Mouse (Mus musculus): ENCODE measurements around the gene Nol7. TPM values are rescaled to one million over a fixed set of nuclear protein-coding genes. Genes with fewer than 3 reads are reported as not detected.

Nol7 gene
- polyA plus RNA-seq, 1 experiment from 2014 or later: 119 TPM

DNA sequence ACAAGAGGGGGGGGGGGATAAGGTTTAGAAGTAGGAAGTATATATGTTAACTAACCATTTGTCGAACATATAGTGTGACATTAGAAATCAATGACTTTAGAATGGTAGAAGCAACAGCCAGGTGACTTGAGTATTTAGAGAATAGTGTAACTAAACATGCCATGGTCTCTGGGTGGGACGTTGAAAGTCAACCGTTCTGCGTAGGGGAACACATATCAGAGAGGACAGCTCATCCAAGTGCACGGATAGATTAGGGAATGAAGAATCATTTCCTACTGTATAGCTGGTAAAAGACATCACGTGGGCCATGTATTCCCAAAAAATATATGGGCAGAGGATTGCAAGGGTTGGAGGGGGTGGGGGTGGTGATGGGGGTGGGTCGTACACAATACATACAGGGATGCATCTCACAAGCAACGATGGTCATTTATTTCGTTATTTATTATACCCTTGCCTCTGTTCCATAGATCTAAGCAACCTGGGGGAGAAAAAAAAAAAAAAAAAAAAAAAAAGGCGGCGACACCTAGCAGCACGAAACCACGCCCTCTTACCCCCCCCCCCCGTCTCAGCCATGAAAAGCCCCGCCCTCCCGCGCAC lies 392 bp upstream of the Nol7 start:
- WGBS: 46% methylated on average over 15 of the region's 17 CpGs
- H3K27ac ChIP-seq (replicated peaks): no peak overlapping the region
- no peaks in the 10 kb centered on the region for H3K4me1 ChIP-seq (replicated peaks; ENCODE audit: control insufficient read depth, insufficient read depth)
- no peaks in the 10 kb centered on the region for H3K9me3 ChIP-seq (ENCODE audit: control insufficient read depth, low read length)
- H3K27me3 ChIP-seq (ENCODE audit: control insufficient read depth, insufficient read depth, low read length): no peaks in the 10 kb centered on the region
- ATAC-seq (ENCODE audit: low FRiP score, low TSS enrichment) (no peak; the same call in 1 of the 2 replicates), DNase-seq (ENCODE audit: low spot score) (no peak)
- TF ChIP-seq EP300 (optimal IDR thresholded peaks at IDR 0.05) (no peak), CTCF (IDR thresholded peaks at IDR 0.05; ENCODE audit: low read depth) (no peak)
- peaks cover 5% of the 10 kb centered on the region; the same call in 1 of the 2 replicates for H3K36me3 ChIP-seq (ENCODE audit: control insufficient read depth, insufficient read depth, low read length)
- H3K9ac ChIP-seq (ENCODE audit: low read length): no peak overlapping the region
- peak overlapping the region; percentile 83 for H3K4me3 ChIP-seq (ENCODE audit: low read depth, low read length)
- no peak overlapping the region; the same call in 1 of the 2 replicates for H3K4me2 ChIP-seq (replicated peaks; ENCODE audit: low read depth)

DNA sequence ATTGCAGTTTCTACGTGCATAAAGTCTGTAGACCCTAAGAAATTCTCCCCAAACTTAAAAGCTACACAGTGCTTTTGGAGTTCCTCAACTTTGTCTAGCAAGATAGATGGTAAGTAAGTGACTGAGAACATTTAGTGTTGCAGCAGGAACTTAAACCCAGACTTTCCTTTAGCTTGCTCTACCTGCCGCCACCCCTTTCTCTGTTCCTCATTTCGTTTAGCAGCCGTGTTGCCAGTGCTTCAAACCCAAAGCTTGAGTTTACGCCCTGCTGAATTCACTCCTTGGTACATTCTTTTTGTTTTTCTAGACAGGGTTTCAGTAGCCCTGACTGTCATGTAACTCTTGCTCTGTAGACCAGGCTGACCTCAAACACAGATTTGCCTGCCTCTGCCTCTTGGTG lies 1.4 kb downstream of the Nol7 start:
- 86% methylated on average over 5 of the region's 5 CpGs for WGBS
- peaks cover 13% of the 10 kb centered on the region for H3K36me3 ChIP-seq (ENCODE audit: control insufficient read depth, insufficient read depth, low read length)
- DNase-seq (ENCODE audit: low spot score) (no peak), ATAC-seq (ENCODE audit: low FRiP score, low TSS enrichment) (no peak)
- H3K4me1 ChIP-seq (replicated peaks; ENCODE audit: control insufficient read depth, insufficient read depth): no peaks in the 10 kb centered on the region
- no peaks in the 10 kb centered on the region for H3K9me3 ChIP-seq (ENCODE audit: control insufficient read depth, low read length)
- H3K27ac ChIP-seq (replicated peaks): no peak overlapping the region
- no peak overlapping the region for H3K4me3 ChIP-seq (ENCODE audit: low read depth, low read length)
- H3K4me2 ChIP-seq (replicated peaks; ENCODE audit: low read depth): no peak overlapping the region; the same call in 1 of the 2 replicates
- TF ChIP-seq EP300 (optimal IDR thresholded peaks at IDR 0.05) (no peak), CTCF (IDR thresholded peaks at IDR 0.05; ENCODE audit: low read depth) (no peak)
- H3K9ac ChIP-seq (ENCODE audit: low read length): no peak overlapping the region
- H3K27me3 ChIP-seq (ENCODE audit: control insufficient read depth, insufficient read depth, low read length): no peaks in the 10 kb centered on the region

DNA sequence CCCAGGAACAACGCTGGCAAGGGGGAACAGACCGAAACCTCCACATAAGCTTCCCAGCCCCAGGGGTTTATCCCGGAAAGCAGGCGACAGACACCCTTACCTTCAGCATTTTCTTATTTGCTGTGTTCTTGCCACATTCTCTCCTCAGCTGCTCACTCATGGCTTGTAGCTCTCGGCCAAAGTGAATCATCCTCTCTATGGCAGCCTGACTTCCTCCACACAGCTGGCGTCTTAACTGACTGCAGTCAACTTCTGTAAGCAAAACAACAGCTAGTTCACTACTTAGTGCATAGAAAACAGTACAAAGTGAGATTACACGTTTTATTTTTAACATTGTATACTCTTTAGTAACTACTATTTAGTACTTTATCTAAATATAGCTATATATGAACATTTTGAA lies 14.1 kb downstream of the Nol7 start:
- TF ChIP-seq CTCF (IDR thresholded peaks at IDR 0.05; ENCODE audit: low read depth) (no peak), EP300 (optimal IDR thresholded peaks at IDR 0.05) (no peak)

DNA sequence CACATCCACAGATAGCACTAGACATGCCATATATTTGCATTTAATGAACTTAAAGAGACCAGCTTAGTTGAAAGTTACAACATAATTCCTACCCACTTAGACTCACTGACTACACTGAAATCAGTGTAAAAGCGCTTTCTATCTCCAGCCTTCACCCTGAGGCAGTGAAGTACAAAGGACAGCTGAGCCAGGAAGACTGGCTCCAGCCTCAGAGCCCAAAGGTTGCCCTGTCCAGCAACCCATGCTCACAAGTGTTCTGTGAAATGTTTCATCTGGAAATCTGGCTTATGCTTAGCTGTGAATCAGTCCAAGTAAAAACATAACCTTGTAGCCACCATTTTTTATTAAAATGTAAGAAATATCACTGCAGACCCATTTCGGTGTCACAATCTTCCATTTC lies 15.4 kb downstream of the Nol7 start:
- peaks cover 14% of the 10 kb centered on the region for H3K36me3 ChIP-seq (ENCODE audit: control insufficient read depth, insufficient read depth, low read length)
- H3K27me3 ChIP-seq (ENCODE audit: control insufficient read depth, insufficient read depth, low read length): no peaks in the 10 kb centered on the region
- H3K4me2 ChIP-seq (replicated peaks; ENCODE audit: low read depth): no peak overlapping the region
- 94% methylated on average over 2 of the region's 2 CpGs for WGBS
- no peak overlapping the region for H3K4me3 ChIP-seq (ENCODE audit: low read depth, low read length)
- H3K9ac ChIP-seq (ENCODE audit: low read length): no peak overlapping the region
- DNase-seq (ENCODE audit: low spot score) (no peak), ATAC-seq (ENCODE audit: low FRiP score, low TSS enrichment) (no peak)
- H3K27ac ChIP-seq (replicated peaks): no peak overlapping the region
- H3K9me3 ChIP-seq (ENCODE audit: control insufficient read depth, low read length): no peaks in the 10 kb centered on the region
- TF ChIP-seq EP300 (optimal IDR thresholded peaks at IDR 0.05) (no peak), CTCF (IDR thresholded peaks at IDR 0.05; ENCODE audit: low read depth) (no peak)
- H3K4me1 ChIP-seq (replicated peaks; ENCODE audit: control insufficient read depth, insufficient read depth): no peaks in the 10 kb centered on the region

More for the DNA sequence above, 14.1 kb downstream of the Nol7 start:
- Histone ChIP-seq H3K9me3 (ENCODE audit: control insufficient read depth, low read length) (no peaks in the 10 kb centered on the region), H3K27me3 (ENCODE audit: control insufficient read depth, insufficient read depth, low read length) (no peaks in the 10 kb centered on the region), H3K27ac (replicated peaks) (no peak overlapping the region), H3K4me3 (ENCODE audit: low read depth, low read length) (no peak overlapping the region), H3K9ac (ENCODE audit: low read length) (no peak overlapping the region), H3K36me3 (ENCODE audit: control insufficient read depth, insufficient read depth, low read length) (peaks cover 14% of the 10 kb centered on the region), H3K4me1 (replicated peaks; ENCODE audit: control insufficient read depth, insufficient read depth) (no peaks in the 10 kb centered on the region), H3K4me2 (replicated peaks; ENCODE audit: low read depth) (no peak overlapping the region)
- ATAC-seq (ENCODE audit: low FRiP score, low TSS enrichment): no peak
- no peak for DNase-seq (ENCODE audit: low spot score)
- 90% methylated on average over 7 of the region's 7 CpGs for WGBS

DNA sequence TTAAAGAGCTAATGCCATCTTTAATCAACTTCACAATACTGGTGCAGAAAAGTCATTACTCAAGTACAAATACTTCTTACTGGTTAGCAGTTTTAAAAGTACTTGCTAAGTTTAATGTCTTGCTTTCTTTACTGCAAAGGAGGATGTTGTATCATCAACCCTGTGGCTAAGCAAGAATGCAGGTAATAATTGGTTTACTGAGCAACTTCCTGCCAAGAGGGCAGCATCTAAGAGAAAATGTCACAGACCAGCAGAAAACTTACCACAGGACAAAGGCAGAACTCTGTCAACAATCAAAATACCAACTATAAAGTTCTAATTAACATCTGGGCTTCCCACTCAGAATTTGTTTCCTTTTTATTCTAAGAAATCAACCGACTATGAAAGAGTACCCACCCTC lies 17.1 kb downstream of the Nol7 start:
- DNase-seq (ENCODE audit: low spot score) (no peak), ATAC-seq (ENCODE audit: low FRiP score, low TSS enrichment) (no peak)
- H3K4me3 ChIP-seq (ENCODE audit: low read depth, low read length): no peak overlapping the region
- no peak overlapping the region for H3K4me2 ChIP-seq (replicated peaks; ENCODE audit: low read depth)
- no peaks in the 10 kb centered on the region for H3K27me3 ChIP-seq (ENCODE audit: control insufficient read depth, insufficient read depth, low read length)
- H3K4me1 ChIP-seq (replicated peaks; ENCODE audit: control insufficient read depth, insufficient read depth): no peaks in the 10 kb centered on the region
- no peaks in the 10 kb centered on the region for H3K9me3 ChIP-seq (ENCODE audit: control insufficient read depth, low read length)
- WGBS: 86% methylated on average over 1 of the region's 1 CpGs
- H3K9ac ChIP-seq (ENCODE audit: low read length): no peak overlapping the region
- H3K36me3 ChIP-seq (ENCODE audit: control insufficient read depth, insufficient read depth, low read length): peaks cover 12% of the 10 kb centered on the region
- no peak overlapping the region for H3K27ac ChIP-seq (replicated peaks)
- TF ChIP-seq EP300 (optimal IDR thresholded peaks at IDR 0.05): no peak
- no peak for TF ChIP-seq CTCF (IDR thresholded peaks at IDR 0.05; ENCODE audit: low read depth)

DNA sequence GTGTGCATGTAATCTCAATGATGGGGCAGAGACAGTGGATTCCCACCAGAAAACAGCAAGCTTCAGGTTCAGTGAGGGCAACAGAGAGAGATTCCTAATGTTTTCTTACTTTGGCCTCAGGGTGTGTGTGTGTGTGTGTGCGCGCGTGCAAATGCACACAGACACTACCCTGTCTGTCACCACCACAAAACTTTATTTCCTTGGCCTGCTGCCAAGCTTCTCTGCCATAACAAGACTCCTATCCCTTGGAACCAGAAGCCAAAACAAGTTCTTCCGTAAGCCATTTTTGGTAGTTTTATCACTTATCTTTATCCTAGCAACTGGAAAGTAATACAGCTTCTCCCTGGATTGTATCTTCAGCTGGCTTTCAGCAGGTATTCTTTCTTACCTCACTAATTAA lies 30.2 kb downstream of the Nol7 start:
- H3K27ac ChIP-seq (replicated peaks): no peak overlapping the region
- no peak overlapping the region for H3K9ac ChIP-seq (ENCODE audit: low read length)
- H3K27me3 ChIP-seq (ENCODE audit: control insufficient read depth, insufficient read depth, low read length): no peaks in the 10 kb centered on the region
- no peak overlapping the region for H3K4me3 ChIP-seq (ENCODE audit: low read depth, low read length)
- no peaks in the 10 kb centered on the region for H3K9me3 ChIP-seq (ENCODE audit: control insufficient read depth, low read length)
- H3K4me1 ChIP-seq (replicated peaks; ENCODE audit: control insufficient read depth, insufficient read depth): no peaks in the 10 kb centered on the region
- no peak for DNase-seq (ENCODE audit: low spot score)
- TF ChIP-seq EP300 (optimal IDR thresholded peaks at IDR 0.05) (no peak), CTCF (IDR thresholded peaks at IDR 0.05; ENCODE audit: low read depth) (no peak)
- H3K4me2 ChIP-seq (replicated peaks; ENCODE audit: low read depth): no peak overlapping the region
- no peaks in the 10 kb centered on the region for H3K36me3 ChIP-seq (ENCODE audit: control insufficient read depth, insufficient read depth, low read length)
- no peak for ATAC-seq (ENCODE audit: low FRiP score, low TSS enrichment)
- WGBS: 89% methylated on average over 4 of the region's 4 CpGs
